Mouse (Mus musculus): ENCODE measurements around the gene Amph.

Gene Amph

DNA sequence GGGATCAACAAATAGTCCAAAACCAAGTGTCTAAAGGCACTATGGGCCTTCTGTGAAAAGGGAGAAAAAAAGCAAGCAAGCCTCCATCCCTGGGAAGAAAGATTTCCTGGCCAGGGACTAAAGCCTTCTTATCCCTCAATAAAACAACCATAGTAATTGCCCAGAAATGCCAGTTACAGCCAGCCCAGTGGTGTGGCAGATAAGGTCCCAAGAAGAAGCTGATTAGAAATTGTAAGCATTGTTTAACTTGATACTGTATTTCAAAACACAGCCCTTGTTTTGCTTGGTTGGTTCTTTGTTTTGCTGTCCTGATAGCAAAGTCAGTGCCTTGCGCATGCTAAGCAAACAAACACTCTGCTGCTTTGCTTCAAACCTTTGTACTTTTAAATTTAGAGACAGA is 191.8 kb downstream of the Amph start:
- WGBS = 82% methylated on average over 1 of the region's 1 CpGs

DNA sequence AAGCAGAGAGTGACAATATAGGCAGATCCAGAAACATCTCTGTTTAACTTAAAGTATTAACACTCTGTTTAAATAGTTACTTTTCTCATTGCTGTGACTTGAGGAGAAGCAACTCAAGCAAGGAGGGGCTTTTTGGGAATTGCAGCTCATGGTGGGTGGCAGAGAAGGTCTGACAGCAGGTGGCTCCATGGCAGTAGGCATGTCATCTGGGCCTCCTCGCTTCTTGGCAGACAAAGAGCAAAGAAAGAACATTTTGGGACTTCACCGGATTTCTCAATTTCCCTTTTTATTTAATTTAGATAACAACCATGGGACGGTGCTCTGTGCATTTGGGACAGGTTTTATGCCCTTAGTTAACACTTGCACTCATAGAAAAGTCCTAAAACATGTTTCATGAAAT is 195.8 kb downstream of the Amph start:
- WGBS = 57% methylated on average over 3 of the region's 3 CpGs

DNA sequence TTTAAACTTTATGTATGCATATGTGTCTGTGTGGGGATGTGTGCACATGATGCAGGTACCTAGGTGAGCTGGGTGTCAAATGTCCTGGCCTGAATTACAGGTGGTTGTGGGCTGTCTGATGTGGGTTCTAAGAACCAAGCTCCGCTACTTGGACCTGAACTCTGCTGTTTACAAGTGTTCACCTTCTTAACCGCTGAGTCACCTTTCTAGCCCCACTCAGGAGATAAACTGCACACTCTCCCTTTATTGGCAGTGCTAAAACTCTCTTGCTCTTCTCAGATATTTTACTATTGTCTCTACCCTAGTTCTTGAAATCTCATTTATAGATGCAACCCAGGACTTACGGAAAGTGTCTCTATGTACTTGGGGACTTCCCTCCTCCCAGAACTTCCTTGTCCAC is 199.5 kb downstream of the Amph start:
- WGBS = 98% methylated on average over 3 of the region's 3 CpGs

DNA sequence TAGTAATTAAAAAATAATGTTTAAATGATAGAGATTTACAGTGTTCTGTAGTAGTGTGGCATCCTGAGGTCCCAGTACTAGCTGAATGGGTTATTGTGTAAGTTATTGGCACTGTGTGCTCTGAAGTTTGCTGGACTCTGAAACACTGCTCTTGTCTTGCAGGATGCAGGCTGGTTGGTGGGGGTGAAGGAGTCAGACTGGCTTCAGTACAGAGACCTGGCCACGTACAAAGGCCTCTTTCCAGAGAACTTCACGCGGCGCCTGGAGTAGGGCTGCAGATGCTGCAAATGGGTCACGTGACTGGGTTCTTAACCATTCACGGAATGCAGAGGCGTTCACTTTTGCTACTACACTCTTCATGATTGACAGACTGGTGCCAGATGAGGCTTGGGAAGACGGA is 201.6 kb downstream of the Amph start:
- WGBS = 62% methylated on average over 8 of the region's 8 CpGs

DNA sequence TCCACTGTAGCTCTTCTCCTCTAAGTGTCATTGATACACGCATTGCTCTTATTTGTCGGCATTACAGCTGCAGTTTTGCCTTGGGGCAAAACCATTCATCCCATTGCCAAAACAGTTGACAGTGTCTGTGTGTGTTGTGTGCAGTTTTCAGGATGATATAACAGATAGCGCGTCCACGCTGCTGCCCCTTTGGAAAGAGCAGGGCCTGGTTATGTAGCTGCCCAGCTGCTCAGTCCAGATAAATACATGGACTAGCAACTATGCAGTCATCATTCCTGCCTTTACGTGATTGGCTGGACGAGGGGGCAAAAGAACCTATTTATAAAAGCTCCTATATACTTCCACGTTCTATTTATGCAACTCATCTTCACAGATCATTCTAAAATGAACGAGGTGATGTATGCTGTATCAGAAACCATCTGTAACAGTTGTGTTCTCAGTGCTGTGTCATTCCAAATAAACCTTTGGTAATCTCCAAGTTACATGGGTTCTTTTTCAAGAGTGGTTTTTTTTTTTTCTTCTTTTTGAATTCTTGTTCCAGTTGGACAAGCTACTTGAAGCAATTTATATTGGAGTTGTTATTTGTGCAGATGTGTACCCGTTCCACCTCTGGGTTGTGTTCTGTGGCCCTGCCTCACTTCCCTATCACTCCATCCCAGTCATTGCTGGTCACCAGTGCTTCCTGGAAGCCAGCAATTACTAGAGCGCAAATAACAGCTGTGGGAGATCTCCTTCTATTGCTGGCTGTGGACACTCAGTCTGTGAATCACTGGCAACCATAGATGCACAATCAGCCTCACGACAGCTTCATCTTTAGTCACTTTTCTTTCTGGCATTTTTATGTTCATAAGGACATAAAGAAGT is 202.7 kb downstream of the Amph start:
- WGBS = 58% methylated on average over 12 of the region's 12 CpGs

DNA sequence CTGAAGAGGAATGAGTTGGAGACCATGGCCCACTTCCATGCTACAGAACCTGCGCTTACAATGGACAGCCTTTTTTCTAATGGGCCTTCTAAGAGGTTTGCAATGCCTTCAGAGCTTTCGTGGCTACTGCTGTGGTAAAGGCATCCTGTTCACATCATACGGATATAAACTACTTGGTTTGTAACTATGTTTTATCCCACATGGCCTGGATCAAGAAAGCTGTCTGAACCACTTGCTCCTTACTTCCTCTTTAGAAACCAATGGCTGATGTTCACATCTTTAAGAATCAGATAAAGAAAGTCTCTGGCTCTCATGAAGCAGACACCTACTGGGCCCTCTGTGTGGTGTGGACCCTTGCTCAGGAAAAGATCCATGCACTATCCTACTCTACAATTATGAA is 204.1 kb downstream of the Amph start:
- 94% methylated on average over 3 of the region's 3 CpGs for WGBS

DNA sequence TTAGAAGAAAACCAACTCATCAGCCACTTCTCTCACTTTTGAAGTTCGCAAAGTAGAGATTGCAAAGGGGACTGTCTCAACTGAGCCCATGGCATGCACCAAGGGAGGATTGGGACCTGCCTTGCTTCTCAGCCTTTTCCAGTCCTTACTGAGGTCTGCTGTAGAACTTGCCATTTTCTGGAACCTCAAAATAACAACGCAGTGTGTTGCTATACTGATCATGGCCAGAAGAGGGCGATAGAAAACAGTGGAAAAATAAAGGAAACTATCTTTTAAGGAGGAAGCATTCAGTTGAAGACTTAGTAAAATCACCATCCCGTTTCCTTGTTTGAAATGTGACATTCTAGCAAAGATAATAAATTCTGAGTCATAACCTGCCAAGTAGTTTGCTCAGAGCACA is 210.5 kb downstream of the Amph start:
- WGBS = 25% methylated on average over 4 of the region's 4 CpGs

DNA sequence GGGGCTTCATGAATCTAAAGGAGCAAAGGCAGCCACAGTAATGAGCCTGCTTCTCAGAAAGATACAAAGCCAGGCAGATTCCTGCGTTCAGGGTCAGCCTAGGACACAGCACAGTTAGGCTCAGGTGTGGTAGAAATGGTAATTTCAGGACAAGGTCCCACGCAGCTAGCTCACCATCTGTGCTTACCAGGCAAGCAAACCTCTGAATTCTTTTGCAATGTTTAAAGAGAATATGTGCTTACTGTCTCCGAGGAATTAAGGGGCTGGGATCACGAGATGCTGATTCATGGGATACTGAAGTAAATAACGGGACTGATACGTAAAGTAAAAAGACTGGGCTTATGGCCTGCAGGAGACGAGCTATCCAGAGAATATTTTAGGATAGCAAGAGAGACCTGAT is 212.6 kb downstream of the Amph start:
- 49% methylated on average over 7 of the region's 7 CpGs for WGBS

DNA sequence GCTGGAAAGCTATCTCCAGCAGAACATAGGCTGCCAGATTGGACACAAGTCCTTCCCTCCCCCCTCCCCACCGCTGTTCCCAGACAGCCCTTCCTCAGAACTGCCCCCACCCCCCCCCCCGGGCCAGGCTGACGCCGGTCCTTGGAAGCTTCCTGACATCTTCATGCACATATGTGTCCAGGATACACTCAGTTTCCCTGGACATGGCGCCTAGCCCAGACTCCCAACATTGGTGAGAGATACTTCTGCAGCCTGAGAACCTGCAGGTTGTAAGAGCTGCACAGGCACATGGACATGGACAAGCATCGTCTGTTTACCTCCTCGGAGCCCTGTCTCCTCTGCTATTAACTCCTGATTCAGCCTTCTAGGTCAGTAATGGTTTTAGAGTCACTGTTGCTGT is 213.1 kb downstream of the Amph start:
- 39% methylated on average over 7 of the region's 7 CpGs for WGBS

DNA sequence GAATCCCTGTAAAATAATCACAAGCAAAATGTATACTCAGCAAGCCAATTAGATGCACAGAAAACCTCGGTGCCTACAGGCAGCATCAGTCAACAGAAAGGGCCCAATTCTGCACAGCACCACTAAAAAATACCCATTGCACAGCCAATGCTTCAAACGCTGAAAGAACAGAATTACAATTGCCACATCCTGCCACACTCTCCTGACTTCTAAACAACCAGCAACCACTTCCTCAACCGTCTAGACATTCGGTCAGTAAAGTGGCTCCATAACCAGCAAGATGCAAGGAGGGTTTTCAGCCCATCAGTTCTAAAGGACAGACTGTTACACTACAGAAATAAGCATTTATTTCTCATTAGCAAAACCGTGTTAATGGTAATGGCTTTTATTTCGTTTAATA is 214.1 kb downstream of the Amph start:
- 84% methylated on average over 6 of the region's 6 CpGs for WGBS

DNA sequence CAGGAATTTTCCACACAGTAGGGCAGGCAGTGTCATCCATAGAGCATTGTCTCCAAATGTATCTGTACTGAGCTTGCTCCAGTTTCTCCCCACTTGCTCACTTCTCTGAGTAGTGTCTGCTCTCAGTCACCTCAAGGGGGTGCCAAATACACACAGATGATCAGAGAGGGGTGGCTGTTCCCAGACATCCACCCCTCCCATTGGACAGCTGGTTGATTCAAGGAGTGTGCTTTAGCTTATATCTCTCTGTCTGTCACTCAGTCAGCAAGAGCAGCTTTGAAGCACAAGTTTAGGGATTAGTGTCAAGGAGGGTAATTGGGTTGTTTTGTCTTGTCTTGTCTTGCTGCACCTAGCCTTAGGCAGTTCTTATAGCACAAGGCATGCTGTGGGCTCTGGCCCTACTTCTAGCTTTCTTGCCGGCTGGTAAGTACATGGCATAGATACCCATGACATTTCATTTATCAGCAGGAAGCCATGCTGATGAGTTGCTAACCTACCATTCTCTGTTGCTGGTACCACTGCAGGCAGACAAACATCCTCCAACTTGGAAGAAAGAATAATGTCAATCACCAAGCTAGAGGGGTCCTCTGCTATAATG is 229.8 kb downstream of the Amph start:
- WGBS = 64% methylated on average over 1 of the region's 1 CpGs

DNA sequence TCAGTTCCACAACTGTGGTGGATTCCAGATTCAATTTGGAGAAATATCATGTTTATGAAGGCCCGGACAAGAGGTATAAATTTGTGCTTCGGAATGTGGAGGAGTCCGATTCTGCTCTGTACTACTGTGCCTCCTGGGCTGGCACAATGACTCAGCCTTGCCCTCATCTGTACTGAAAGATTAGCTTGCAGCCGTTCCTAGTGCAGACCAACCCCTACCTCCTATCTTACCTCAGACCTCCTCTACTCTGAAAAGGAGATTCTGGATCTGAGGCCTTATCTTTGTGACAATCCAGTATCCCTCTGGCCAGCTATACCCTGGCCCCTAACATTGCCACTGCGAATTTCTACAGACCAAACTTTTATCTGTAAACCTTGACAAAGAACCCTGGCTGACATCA is 230.3 kb downstream of the Amph start:
- 91% methylated on average over 5 of the region's 5 CpGs for WGBS

DNA sequence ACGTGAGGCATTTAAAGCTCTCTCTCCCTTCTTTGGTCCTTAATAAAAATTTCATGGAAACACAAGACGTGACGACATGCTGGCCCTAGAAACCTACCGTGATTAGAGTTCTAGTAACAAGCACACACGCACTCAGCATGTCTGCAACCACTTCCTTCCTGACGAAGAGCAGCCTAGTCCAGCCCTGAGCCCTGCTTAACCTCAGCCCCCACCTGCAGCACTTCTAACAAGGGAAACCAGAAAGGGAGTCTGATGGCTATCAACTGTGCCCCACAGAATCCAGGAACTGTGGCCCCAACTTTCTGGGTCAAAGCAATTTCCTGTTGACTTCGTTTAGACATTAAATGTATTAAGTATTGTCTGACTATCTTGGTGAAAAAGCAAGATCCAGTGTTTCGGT is 234.3 kb downstream of the Amph start:
- 78% methylated on average over 8 of the region's 8 CpGs for WGBS

DNA sequence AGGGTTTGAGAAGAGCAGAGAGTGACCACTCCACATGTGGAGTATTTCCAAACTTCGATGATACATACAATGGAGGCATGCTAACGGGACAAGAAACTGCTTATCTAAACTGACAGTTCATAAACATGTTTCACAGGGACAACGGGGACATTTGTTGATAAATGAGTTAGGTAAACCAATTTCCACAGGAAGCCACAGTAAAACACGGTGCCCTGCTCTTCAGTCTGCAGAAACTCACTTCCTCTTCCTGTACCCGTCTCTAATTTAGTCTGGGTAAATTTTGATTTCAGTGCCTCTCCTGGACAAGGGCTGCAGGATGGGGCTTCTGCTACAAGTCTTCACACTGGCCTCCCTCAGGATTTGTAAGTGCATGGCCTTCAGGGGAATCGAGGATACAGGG is 242.0 kb downstream of the Amph start:
- WGBS = 73% methylated on average over 6 of the region's 6 CpGs

DNA sequence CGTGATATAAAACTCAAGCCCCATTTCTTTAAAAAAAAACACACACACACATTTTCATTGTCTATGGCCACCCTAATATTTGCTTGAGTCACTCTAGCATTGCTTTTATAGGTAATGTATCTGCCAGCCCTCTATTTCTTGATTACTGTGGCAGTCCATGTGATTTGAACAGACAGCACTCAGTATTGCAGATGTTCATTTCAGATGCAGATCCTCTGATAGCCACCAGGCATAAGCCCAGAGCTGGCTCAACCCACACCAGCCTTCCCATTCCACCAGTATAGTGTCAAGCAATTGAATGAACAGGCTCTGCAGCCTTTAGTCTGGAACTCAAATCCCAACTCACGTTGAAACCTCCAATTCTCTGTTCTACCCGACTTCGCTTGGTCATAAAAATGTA is 246.8 kb downstream of the Amph start:
- 86% methylated on average over 4 of the region's 4 CpGs for WGBS

DNA sequence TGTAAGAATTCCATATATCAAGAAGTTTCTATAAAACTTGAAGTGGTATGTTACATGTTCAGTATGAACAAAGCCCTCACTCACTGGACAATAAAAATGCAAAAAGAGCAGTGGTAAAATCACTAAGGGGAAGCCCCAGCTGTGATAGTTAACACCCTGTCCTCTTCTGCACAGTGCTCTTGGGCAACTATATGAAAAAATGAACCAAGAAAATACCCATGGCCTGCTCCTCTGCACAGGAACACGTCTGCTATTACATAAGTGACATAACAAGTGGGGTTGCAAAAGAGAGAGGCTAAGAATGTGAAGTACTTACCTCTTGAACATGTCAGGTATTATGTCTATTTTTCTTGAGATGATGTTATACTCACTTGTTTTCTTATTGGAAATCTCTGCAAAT is 247.5 kb downstream of the Amph start:
- WGBS = 60% methylated on average over 1 of the region's 1 CpGs
